Mouse (Mus musculus): ENCODE measurements around the gene Olfr117. TPM values are rescaled to one million over a fixed set of nuclear protein-coding genes. Genes with fewer than 3 reads are reported as not detected.
"Not testable (repeated sequence)": the region's sequence is repeated elsewhere in the genome, so short reads cannot be mapped to it uniquely, and the experiment has no call there.

The Olfr117 gene
- not detected for total RNA-seq (2021)
- long read RNA-seq, experiment 1: 0 reads
- long read RNA-seq, experiment 2: 0 reads

- intact Hi-C loops (cut with DNase I): no loop called here
- no peak for DNase-seq
Observed at GRCm38 (mm10) chr17:37663682-37664081, at the start of gene Olfr117. TSS of gene Olfr117 (minus strand) at chr17:37663782.

DNA sequence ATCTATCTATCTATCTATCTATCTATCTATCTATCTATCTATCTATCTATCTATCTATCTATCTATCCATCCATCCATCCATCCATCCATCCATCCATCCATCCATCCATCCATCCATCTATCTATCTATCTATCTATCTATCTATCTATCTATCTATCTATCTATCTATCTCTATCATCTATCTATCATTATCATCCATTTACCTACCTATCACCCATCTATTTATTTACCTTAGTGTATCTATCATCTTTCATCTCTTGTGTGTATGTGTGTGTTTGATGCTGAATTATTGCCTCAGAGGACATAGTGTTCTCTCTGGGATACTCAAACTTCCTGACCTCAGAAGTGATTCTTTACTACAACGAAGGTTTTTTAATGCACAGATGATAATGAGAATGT, 32.7 kb upstream of the Olfr117 start, which contains the start of gene Olfr119:
Olfr119 (plus strand) TSS at position 301 of the 400 bp plus-strand sequence.
- intact Hi-C loops (cut with DNase I): not testable (repeated sequence)

DNA sequence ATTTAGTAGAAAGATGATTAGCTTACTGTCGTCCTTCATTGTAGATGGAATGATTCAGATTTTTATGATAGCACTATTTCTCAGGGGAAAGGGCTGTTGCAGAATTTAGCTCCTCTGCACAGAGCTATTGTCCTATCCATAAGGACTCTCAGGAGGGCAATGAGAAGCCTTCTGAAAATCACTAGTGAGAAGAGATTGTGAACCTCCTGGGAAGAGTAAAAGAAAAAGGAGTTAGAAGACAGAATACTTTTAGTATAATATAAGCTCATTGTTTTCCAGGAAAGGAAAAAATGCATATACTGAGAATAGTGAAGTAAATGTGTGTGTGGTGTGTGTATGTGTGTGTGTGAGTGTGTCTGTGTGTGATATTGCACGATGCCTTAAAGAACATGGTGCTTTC, 3.1 kb upstream of the Olfr117 start, which contains the start of gene Olfr118:
Olfr118 (plus strand) TSS at position 301 of the 400 bp plus-strand sequence.
- intact Hi-C loops (cut with DNase I): no loop called here
- DNase-seq: no peak

More for the DNA sequence above, 32.7 kb upstream of the Olfr117 start, which contains the start of gene Olfr119:
- not testable (repeated sequence) for DNase-seq

DNA sequence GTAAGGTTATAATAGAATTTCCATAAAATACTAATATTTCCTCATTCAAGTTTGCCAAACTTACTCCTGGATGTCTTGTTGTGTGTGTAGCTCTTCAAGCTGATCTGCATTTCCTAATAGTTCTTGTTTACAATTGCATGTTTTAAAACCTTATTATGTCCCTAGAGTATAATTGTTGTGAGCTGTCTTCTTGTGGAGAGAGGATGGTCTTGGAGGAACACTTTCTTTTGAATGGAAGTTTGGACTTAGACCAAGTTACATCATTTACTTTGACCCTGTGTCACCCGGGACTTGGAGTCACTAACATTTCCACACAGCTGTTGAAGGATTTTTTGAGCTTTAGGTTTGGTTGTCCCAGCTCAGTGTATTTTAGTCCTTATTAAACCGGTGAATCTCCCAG, 36.6 kb downstream of the Olfr117 start, which contains the start of the genes Olfr115 and Olfr116:
Olfr115 (minus strand) TSS at position 101 of the 400 bp plus-strand sequence.
Olfr116 (minus strand) TSS at position 191 of the 400 bp plus-strand sequence.
- intact Hi-C loops (cut with DNase I): no loop called here
- DNase-seq: no peak

Other genes with a start within 250 kb of the Olfr117 start
- not detected for gene Olfr108, start 218.3 kb downstream of the Olfr117 start, total RNA-seq (2021)
- not detected for gene Olfr109, start 204.9 kb downstream of the Olfr117 start, total RNA-seq (2021)
- gene H2-M2, start 180.2 kb downstream of the Olfr117 start, total RNA-seq (2021): under 1 TPM in 1 of 2 experiments, not detected in 1; 0.49 TPM
- not detected for gene Olfr110, start 171.3 kb downstream of the Olfr117 start, total RNA-seq (2021)
- gene Olfr111, start 155.8 kb downstream of the Olfr117 start, total RNA-seq (2021): not detected
- gene Olfr112, start 94.3 kb downstream of the Olfr117 start, total RNA-seq (2021): not detected
- not detected for gene Olfr113, start 86.1 kb downstream of the Olfr117 start, total RNA-seq (2021)
- gene Olfr114, start 71.0 kb downstream of the Olfr117 start, total RNA-seq (2021): not detected
- not detected for gene Olfr115, start 36.7 kb downstream of the Olfr117 start, total RNA-seq (2021)
- gene Olfr116, start 36.6 kb downstream of the Olfr117 start, total RNA-seq (2021): not detected
- gene Olfr118, start 3.2 kb upstream of the Olfr117 start, total RNA-seq (2021): not detected
- not detected for gene Olfr119, start 32.8 kb upstream of the Olfr117 start, total RNA-seq (2021)
- not detected for gene Olfr120, start 58.0 kb upstream of the Olfr117 start, total RNA-seq (2021)
- gene Olfr121, start 85.1 kb upstream of the Olfr117 start, total RNA-seq (2021): not detected
- gene Olfr122, start 104.8 kb upstream of the Olfr117 start, total RNA-seq (2021): not detected
- not detected for gene Olfr123, start 129.7 kb upstream of the Olfr117 start, total RNA-seq (2021)
- not detected for gene Olfr124, start 136.1 kb upstream of the Olfr117 start, total RNA-seq (2021)
- not detected for gene Olfr125, start 169.2 kb upstream of the Olfr117 start, total RNA-seq (2021)
- gene Olfr126, start 183.7 kb upstream of the Olfr117 start, total RNA-seq (2021): not detected
- gene Olfr127, start 236.7 kb upstream of the Olfr117 start, total RNA-seq (2021): not detected